Mouse (Mus musculus): ENCODE measurements around the gene Agmo. TPM values are rescaled to one million over a fixed set of nuclear protein-coding genes. Genes with fewer than 3 reads are reported as not detected.

Agmo gene
- polyA plus RNA-seq, 1 experiment from 2014 or later, result 0.67 TPM

- H3K27me3 ChIP-seq (ENCODE audit: control insufficient read depth, insufficient read depth, low read length), result no peaks in the 10 kb centered on the region
Observed at GRCm38 (mm10) chr12:37507406-37507805, 266.0 kb downstream of the Agmo start.

GRCm38 (mm10) chr12:37507826-37508225 lies 266.4 kb downstream of the Agmo start:
- no peak for ATAC-seq (replicated peaks; ENCODE audit: insufficient number of reproducible peaks, low FRiP score, low TSS enrichment, low read depth)
- WGBS, result 73% methylated on average over 2 of the region's 2 CpGs

More at GRCm38 (mm10) chr12:37507406-37507805, 266.0 kb downstream of the Agmo start:
- no peak overlapping the region for H3K4me2 ChIP-seq (ENCODE audit: low read depth, low read length)
- DNase-seq (ENCODE audit: low spot score), result no peak
- no peaks in the 10 kb centered on the region for H3K9me3 ChIP-seq (replicated peaks; ENCODE audit: control insufficient read depth, low read length)
- no peak overlapping the region for H3K9ac ChIP-seq (replicated peaks; ENCODE audit: low read length)
- H3K4me1 ChIP-seq (ENCODE audit: control insufficient read depth, insufficient read depth, low read length), result no peaks in the 10 kb centered on the region
- ATAC-seq (replicated peaks; ENCODE audit: insufficient number of reproducible peaks, low FRiP score, low TSS enrichment, low read depth), result no peak
- H3K4me3 ChIP-seq (ENCODE audit: low read depth, low read length), result no peak overlapping the region
- WGBS, result 68% methylated on average over 1 of the region's 1 CpGs
- no peak overlapping the region for H3K27ac ChIP-seq (replicated peaks; ENCODE audit: low read depth, low read length)
- no peaks in the 10 kb centered on the region for H3K36me3 ChIP-seq (replicated peaks; ENCODE audit: control insufficient read depth, insufficient read depth, low read depth, low read length)

GRCm38 (mm10) chr12:37521772-37522171 lies 280.3 kb downstream of the Agmo start:
- H3K27me3 ChIP-seq (ENCODE audit: control insufficient read depth, insufficient read depth, low read length), result no peaks in the 10 kb centered on the region
- H3K4me2 ChIP-seq (ENCODE audit: low read depth, low read length), result no peak overlapping the region
- no peaks in the 10 kb centered on the region for H3K4me1 ChIP-seq (ENCODE audit: control insufficient read depth, insufficient read depth, low read length)
- ATAC-seq (replicated peaks; ENCODE audit: insufficient number of reproducible peaks, low FRiP score, low TSS enrichment, low read depth) (no peak), DNase-seq (ENCODE audit: low spot score) (no peak)
- 77% methylated on average over 1 of the region's 1 CpGs for WGBS
- H3K4me3 ChIP-seq (ENCODE audit: low read depth, low read length), result no peak overlapping the region
- H3K9ac ChIP-seq (replicated peaks; ENCODE audit: low read length), result no peak overlapping the region
- no peaks in the 10 kb centered on the region for H3K9me3 ChIP-seq (replicated peaks; ENCODE audit: control insufficient read depth, low read length)
- no peak overlapping the region for H3K27ac ChIP-seq (replicated peaks; ENCODE audit: low read depth, low read length)
- no peaks in the 10 kb centered on the region for H3K36me3 ChIP-seq (replicated peaks; ENCODE audit: control insufficient read depth, insufficient read depth, low read depth, low read length)

More at GRCm38 (mm10) chr12:37507826-37508225, 266.4 kb downstream of the Agmo start:
- DNase-seq (ENCODE audit: low spot score), result no peak
- Histone ChIP-seq H3K27me3 (ENCODE audit: control insufficient read depth, insufficient read depth, low read length) (no peaks in the 10 kb centered on the region), H3K9me3 (replicated peaks; ENCODE audit: control insufficient read depth, low read length) (no peaks in the 10 kb centered on the region), H3K4me2 (ENCODE audit: low read depth, low read length) (no peak overlapping the region), H3K36me3 (replicated peaks; ENCODE audit: control insufficient read depth, insufficient read depth, low read depth, low read length) (no peaks in the 10 kb centered on the region), H3K4me3 (ENCODE audit: low read depth, low read length) (no peak overlapping the region), H3K9ac (replicated peaks; ENCODE audit: low read length) (no peak overlapping the region), H3K27ac (replicated peaks; ENCODE audit: low read depth, low read length) (no peak overlapping the region), H3K4me1 (ENCODE audit: control insufficient read depth, insufficient read depth, low read length) (no peaks in the 10 kb centered on the region)

GRCm38 (mm10) chr12:37524662-37525061 lies 283.2 kb downstream of the Agmo start:
- no peak overlapping the region for H3K4me3 ChIP-seq (ENCODE audit: low read depth, low read length)
- H3K27ac ChIP-seq (replicated peaks; ENCODE audit: low read depth, low read length), result no peak overlapping the region
- H3K27me3 ChIP-seq (ENCODE audit: control insufficient read depth, insufficient read depth, low read length), result no peaks in the 10 kb centered on the region
- DNase-seq (ENCODE audit: low spot score), result no peak
- no peaks in the 10 kb centered on the region for H3K4me1 ChIP-seq (ENCODE audit: control insufficient read depth, insufficient read depth, low read length)
- 87% methylated on average over 3 of the region's 3 CpGs for WGBS
- no peaks in the 10 kb centered on the region for H3K36me3 ChIP-seq (replicated peaks; ENCODE audit: control insufficient read depth, insufficient read depth, low read depth, low read length)
- no peak overlapping the region for H3K4me2 ChIP-seq (ENCODE audit: low read depth, low read length)
- H3K9ac ChIP-seq (replicated peaks; ENCODE audit: low read length), result no peak overlapping the region
- no peak for ATAC-seq (replicated peaks; ENCODE audit: insufficient number of reproducible peaks, low FRiP score, low TSS enrichment, low read depth)
- no peaks in the 10 kb centered on the region for H3K9me3 ChIP-seq (replicated peaks; ENCODE audit: control insufficient read depth, low read length)

GRCm38 (mm10) chr12:37540994-37541393 lies 299.6 kb downstream of the Agmo start:
- Histone ChIP-seq H3K4me2 (ENCODE audit: low read depth, low read length) (no peak overlapping the region), H3K9me3 (replicated peaks; ENCODE audit: control insufficient read depth, low read length) (no peaks in the 10 kb centered on the region), H3K4me1 (ENCODE audit: control insufficient read depth, insufficient read depth, low read length) (no peaks in the 10 kb centered on the region), H3K36me3 (replicated peaks; ENCODE audit: control insufficient read depth, insufficient read depth, low read depth, low read length) (no peaks in the 10 kb centered on the region), H3K9ac (replicated peaks; ENCODE audit: low read length) (no peak overlapping the region), H3K27me3 (ENCODE audit: control insufficient read depth, insufficient read depth, low read length) (no peaks in the 10 kb centered on the region), H3K4me3 (ENCODE audit: low read depth, low read length) (no peak overlapping the region), H3K27ac (replicated peaks; ENCODE audit: low read depth, low read length) (no peak overlapping the region)
- peak; percentile 56 for DNase-seq (ENCODE audit: low spot score)
- 41% methylated on average over 1 of the region's 1 CpGs for WGBS
- ATAC-seq (replicated peaks; ENCODE audit: insufficient number of reproducible peaks, low FRiP score, low TSS enrichment, low read depth), result no peak

- H3K4me2 ChIP-seq (ENCODE audit: low read depth, low read length), result no peak overlapping the region
- WGBS, result 60% methylated on average over 1 of the region's 1 CpGs
- H3K4me1 ChIP-seq (ENCODE audit: control insufficient read depth, insufficient read depth, low read length), result no peaks in the 10 kb centered on the region
- ATAC-seq (replicated peaks; ENCODE audit: insufficient number of reproducible peaks, low FRiP score, low TSS enrichment, low read depth) (no peak), DNase-seq (ENCODE audit: low spot score) (no peak)
- no peaks in the 10 kb centered on the region for H3K27me3 ChIP-seq (ENCODE audit: control insufficient read depth, insufficient read depth, low read length)
- H3K36me3 ChIP-seq (replicated peaks; ENCODE audit: control insufficient read depth, insufficient read depth, low read depth, low read length), result no peaks in the 10 kb centered on the region
- H3K27ac ChIP-seq (replicated peaks; ENCODE audit: low read depth, low read length), result no peak overlapping the region
- H3K4me3 ChIP-seq (ENCODE audit: low read depth, low read length), result no peak overlapping the region
- H3K9ac ChIP-seq (replicated peaks; ENCODE audit: low read length), result no peak overlapping the region
- no peaks in the 10 kb centered on the region for H3K9me3 ChIP-seq (replicated peaks; ENCODE audit: control insufficient read depth, low read length)
Observed at GRCm38 (mm10) chr12:37558284-37558683, 316.8 kb downstream of the Agmo start.

- Histone ChIP-seq H3K27ac (replicated peaks; ENCODE audit: low read depth, low read length) (no peak overlapping the region), H3K4me1 (ENCODE audit: control insufficient read depth, insufficient read depth, low read length) (no peaks in the 10 kb centered on the region), H3K9ac (replicated peaks; ENCODE audit: low read length) (no peak overlapping the region), H3K4me2 (ENCODE audit: low read depth, low read length) (no peak overlapping the region), H3K36me3 (replicated peaks; ENCODE audit: control insufficient read depth, insufficient read depth, low read depth, low read length) (no peaks in the 10 kb centered on the region), H3K4me3 (ENCODE audit: low read depth, low read length) (no peak overlapping the region), H3K27me3 (ENCODE audit: control insufficient read depth, insufficient read depth, low read length) (no peaks in the 10 kb centered on the region), H3K9me3 (replicated peaks; ENCODE audit: control insufficient read depth, low read length) (no peaks in the 10 kb centered on the region)
- WGBS, result 75% methylated on average over 5 of the region's 5 CpGs
- DNase-seq (ENCODE audit: low spot score) (no peak), ATAC-seq (replicated peaks; ENCODE audit: insufficient number of reproducible peaks, low FRiP score, low TSS enrichment, low read depth) (no peak)
Observed at GRCm38 (mm10) chr12:37565882-37566596, 324.6 kb downstream of the Agmo start.

- Histone ChIP-seq H3K4me3 (ENCODE audit: low read depth, low read length) (no peak overlapping the region), H3K27me3 (ENCODE audit: control insufficient read depth, insufficient read depth, low read length) (no peaks in the 10 kb centered on the region), H3K36me3 (replicated peaks; ENCODE audit: control insufficient read depth, insufficient read depth, low read depth, low read length) (no peaks in the 10 kb centered on the region), H3K4me1 (ENCODE audit: control insufficient read depth, insufficient read depth, low read length) (no peaks in the 10 kb centered on the region; the same call in 1 of the 2 replicates), H3K27ac (replicated peaks; ENCODE audit: low read depth, low read length) (no peak overlapping the region), H3K4me2 (ENCODE audit: low read depth, low read length) (no peak overlapping the region), H3K9ac (replicated peaks; ENCODE audit: low read length) (no peak overlapping the region), H3K9me3 (replicated peaks; ENCODE audit: control insufficient read depth, low read length) (no peaks in the 10 kb centered on the region)
- ATAC-seq (replicated peaks; ENCODE audit: insufficient number of reproducible peaks, low FRiP score, low TSS enrichment, low read depth) (no peak), DNase-seq (ENCODE audit: low spot score) (peak; percentile 30)
- 32% methylated on average over 3 of the region's 3 CpGs for WGBS
Observed at GRCm38 (mm10) chr12:37571922-37572321, 330.5 kb downstream of the Agmo start.

Data from embryonic facial prominence, embryonic 11.5 days (tissue).